Mouse (Mus musculus): ENCODE results near the gene Krt20.

DNA sequence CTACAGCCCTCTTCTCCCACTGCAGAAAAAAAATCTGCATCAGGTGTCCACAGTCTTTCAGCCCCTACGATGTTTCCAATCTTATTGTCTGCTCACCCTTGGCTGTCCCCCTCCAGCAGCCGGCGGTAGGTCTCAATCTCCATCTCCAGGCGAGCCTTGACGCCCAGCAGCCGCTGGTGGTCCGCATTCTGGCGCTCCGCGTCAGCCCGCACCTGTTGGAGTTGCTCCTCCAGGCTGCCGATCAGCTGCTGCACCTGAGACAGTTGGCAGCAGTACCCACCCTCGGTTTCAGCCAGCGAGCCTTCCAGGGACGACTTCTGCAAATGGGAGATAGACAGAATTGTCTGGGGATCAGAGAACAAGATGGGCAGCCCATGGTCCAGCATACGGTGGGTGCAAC, 20.1 kb downstream of the Krt20 start:
- no peak for TF ChIP-seq POLR2A (IDR thresholded peaks at IDR 0.05; ENCODE audit: borderline replicate concordance, control insufficient read depth, low read depth, low read length)
- no peak for TF ChIP-seq CTCF (IDR thresholded peaks at IDR 0.05; ENCODE audit: control insufficient read depth, insufficient read depth, low read length)

Data from bone marrow, adult 2 months (tissue).